Mouse (Mus musculus) erythroblast, embryonic 14.5 days (primary cell): Measurements from ENCODE around the gene Numbl.

Source experiments
- GATA1 ChIP-seq: IDR thresholded peaks from 2 replicates; pipeline ENCODE4 v1.6.1; 2012; ENCODE audit warnings: low read length, inconsistent platforms, mixed read lengths
- TAL1 ChIP-seq: IDR thresholded peaks from 3 replicates; pipeline ENCODE4 v1.6.1; 2012; ENCODE audit warnings: low read length, inconsistent platforms, mixed read lengths

DNA sequence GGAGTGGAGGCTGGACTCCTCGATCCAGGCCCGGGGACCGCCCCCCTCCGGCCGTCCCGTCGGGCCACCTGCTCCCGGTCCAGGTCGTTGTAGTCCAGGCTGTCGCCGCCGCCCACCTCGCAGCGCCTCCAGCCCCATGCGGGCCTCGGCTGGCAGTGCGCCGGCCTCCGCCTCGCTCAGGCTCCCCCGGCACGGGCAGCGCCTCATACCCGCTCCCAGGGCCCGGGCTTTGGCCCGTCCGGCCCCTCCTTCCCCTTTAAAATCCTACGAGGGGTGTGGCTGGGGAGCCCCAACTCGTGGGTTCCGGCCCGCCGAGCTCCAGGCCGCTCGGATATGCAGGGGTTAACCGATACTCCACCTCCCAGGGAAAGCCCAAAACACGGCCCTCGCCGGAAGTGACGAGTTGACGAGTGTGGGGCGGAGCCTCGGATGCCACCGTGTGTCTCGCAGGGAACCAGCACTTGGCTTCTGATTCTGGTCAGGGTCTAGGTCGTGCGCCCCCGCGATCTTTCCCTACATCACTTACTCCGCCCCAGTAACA, 29.9 kb upstream of the Numbl start, which contains the start of gene Itpkc:
- TF ChIP-seq GATA1 (no peak), TAL1 (no peak)
